Mouse (Mus musculus) MN1 (cell line): ENCODE measurements around the gene Tfap2c.

Experiments
- DNase-seq: peaks from one replicate; pipeline ENCODE4 v3.0.0-alpha.2; 2016; ENCODE audit warnings: low spot score

The Tfap2c gene

DNA sequence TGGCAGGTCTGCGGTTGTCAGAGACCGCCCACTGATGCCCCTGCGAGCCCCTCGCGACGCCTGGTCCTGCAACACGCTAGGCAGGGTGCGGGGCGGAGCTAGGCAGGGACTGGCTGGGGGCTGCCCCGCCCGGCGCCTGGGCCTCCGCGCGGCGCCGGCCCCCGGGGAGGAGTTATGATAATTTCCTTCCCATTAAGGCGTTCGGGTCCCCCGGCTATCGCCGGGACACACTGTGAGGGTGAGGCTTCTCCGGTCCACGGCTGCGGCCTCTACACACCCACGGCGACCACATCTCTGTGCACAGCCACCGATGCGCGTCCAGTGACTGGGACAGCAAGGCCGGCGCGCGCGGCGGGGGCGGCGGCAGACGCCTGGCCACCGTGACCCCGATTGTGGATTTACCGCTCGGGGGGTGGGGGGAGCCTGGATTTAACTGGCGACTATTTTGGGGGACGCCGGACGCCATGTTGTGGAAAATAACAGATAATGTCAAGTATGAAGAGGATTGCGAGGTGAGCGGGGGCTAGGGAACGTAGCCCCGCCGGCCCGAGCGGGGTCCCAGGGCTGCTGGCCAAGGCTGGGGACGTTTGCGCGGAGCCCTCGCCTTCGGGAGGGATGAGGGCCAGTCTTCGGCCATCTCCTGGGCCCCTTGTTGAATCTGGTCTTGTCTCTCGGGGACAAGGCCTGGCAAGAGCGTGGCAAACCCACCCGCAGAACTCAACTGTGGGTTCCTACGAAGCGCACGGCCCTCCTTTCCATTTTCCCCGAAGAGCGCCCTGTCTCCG lies at the start of gene Tfap2c:
Tfap2c (plus strand) TSS at position 223 of the 785 bp plus-strand sequence.
- DNase-seq: no peak

DNA sequence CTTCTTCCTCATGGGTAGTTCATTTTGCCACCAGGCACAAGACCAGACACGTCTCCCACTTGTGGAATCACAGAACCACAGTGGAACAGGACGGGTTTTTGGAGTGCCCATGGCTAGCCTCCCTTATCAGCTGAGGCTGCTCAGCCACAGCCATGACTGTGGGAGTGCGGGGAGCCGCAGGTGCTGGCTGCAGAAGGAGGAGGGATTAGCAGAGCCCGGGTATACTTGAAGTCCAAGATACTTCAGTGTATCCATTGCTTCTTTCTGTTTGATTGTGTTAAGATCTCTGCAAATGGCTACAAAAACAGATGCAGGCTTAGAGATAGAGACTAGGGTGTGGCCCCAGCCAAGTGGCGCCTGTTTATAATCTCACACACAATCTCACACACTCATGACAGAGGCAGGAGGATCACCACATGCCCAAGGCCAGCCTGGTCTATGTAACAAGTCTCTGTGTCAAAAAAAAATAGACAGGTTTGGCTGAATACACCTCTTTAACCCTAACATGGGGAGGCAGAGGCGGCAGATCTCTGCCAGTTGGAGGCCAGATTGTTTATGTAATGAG lies 48.6 kb upstream of the Tfap2c start:
- no peak for DNase-seq

DNA sequence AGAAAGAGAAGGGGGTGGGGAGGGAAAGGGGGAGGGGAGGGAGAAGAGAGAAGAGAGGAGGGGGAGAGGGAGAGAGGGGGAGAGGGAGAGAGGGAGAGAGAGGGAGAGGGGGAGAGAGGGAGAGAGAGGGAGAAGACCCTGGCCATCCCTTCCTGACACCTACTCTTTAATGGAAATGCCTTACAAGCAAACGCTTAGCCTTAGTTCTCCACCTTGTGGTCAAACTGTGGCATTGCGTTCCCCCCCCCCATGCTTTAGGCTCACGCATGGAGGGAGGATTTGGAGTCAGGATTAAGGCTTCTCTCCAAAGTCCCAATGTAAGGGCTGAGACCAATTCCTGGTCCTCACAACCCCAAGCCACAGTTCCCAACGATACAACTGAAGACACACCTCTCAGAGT lies 48.1 kb upstream of the Tfap2c start:
- DNase-seq: peak; percentile 38

DNA sequence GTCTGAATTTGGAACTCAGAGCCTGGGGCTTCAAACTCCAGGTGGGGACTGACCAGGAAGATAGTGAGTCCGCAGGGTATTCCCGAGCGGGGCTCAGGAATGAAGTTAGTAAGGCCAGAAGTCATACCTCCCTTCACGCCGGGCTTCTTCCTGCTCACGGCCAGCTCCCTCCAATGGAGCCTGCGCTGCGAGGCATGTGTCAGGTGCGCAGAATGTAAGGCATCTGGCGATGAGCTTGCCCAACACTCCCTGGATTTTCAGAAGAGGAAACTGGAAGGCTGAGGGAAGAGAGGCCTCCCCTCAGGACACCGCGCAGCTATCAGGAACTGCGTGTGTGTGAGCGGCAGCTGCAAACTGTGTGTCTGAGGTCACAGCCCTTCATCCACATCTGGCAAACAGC lies 47.2 kb upstream of the Tfap2c start:
- DNase-seq: no peak

DNA sequence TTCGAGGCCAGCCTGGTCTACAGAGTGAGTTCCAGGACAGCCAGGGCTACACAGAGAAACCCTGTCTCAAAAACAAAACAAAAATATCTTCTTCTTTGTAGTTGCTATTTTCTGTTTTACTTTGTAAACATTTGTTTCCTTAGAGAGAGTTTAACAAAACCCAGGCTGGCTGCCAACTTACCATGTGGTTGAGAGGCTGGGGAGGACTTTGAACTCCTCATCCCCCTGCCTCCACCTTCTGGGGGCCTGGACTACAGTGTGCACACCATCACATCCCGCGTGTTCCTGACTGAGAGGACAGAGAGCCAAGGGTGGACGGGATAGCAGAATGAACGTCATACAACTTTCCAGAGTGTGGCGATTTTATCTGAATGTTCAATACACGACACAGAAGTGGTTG lies 43.3 kb upstream of the Tfap2c start:
- no peak for DNase-seq

DNA sequence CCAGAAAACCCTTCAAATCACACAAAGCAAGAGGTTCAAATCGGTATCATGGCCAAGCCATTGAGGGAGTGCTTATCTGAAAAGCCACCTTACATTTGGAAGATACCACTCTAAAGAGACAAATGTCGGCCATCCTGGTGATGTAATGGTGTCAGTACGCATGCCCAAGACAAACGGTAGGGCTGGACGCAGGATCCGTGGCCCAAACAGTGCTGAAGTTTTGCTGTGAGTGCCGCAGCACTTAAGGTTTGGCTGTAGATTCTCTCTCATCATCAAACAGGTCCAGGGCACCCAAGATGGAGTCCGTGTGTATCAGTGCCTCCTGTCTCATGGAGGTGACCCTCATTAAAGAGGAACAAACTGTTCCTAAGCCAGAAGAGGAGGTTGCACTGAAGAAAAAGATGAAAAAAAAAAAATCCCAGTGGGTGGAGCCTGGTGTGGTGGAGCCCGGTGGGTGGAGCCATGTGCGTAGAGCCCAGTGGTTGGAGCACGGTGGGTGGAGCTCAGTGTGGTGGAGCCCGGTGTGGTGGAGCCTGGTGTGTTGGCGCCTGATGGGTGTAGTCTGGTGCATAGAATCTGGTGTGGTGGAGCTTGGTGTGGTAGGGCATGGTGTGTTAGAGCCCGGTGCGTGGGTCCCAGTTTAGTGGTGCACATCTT lies 39.2 kb upstream of the Tfap2c start:
- no peak for DNase-seq

DNA sequence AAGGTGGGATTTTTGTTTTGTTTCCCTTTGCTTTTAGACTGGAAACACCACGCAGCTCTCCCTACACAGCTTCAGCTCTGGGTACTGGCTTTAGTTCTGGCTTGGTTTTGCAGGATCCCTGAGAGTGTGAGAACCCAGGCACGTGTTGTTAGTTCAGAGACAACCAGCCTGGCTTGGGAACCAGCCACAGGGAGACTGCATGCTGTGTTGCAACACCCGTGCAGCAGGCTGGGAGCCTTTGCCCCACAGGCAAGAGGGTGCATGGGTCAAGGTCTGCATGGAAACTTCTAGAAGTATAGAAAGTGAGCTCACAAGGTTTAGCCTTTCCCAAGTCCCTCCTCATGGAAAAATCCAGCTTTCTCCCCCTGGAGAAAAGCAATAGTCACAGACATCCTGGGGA lies 38.5 kb upstream of the Tfap2c start:
- no peak for DNase-seq

DNA sequence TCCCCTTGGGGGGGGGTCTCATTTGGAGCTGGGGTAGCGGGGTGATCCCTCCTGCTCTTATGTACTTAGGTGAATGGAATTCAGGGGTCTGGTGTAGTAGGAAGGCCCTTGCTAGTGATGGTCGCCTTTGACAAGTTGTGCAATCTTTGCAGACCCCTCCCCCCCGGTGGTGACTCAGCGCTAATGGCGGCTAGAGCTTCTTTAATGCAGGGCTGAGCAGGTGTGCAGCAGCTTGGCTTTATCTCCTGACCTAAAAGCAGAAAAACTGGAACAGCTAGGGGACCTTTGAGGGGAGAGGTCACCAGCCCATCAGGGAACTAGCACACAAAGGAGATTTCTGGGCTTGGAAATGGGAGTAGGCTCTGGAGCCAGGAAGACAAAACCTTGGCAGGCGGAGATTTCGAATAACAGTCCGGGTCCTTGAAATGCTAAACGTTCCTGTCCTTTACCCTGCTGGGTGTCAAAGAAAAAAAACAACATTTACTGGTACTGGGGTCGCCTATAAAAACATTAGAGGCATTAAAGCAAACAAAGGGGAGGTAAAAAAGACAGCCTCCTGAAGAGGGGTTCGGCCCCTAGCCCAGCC lies 32.9 kb upstream of the Tfap2c start:
- no peak for DNase-seq

DNA sequence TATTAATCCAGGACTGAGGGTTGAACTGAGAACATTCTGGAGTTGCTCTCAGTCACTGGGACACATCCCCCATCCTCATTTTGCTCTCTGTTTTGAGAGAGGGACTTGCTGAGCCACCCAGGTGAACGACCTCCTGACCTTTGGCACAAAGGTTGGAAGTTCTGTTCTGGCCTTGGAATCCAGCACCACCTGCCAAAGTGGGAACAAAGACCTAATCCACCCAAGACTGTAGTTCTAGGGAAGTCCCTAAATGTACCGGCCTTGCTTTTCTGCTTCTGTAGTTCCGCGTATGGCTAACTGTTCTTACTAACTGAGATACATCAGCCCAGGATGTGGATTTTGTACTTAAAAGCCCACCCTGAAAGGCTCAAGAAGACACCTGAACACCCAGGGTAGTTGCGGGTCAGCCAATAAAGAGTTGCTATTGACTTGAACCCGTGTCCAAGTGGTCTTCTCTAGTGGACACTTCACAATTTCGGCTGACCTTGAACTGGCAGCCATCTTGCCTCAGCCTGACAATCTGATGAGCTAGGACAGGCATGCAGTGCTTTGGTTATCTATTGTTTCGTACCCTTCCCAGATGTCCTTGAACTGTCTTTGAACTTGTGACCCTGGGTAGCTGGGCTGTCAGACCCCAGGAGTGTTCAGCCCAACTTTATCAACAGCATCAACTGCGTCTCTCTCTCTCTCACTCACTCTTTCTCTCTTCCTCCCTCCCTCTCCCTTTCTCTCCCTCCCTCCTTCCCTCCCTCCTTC lies 28.6 kb upstream of the Tfap2c start:
- DNase-seq: no peak

DNA sequence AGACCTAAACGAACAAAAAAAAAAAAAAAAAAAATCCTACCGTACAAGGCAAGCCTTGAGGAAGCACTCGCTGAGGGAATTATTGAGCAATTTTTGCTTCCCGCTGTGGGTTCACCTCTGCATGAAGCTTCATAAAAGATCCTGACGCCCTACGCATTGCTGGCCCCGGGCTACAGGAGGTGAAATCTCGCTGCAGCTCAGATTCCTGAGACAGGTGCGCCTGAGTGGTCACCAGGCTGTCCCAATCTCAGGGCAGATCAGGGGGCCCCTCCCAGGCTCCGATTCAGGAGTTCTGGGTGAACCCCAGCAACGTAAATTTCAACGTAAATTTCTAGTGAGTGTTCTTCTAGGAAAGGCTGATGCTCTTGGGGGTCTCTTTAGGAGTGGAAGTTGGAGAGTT lies 26.9 kb upstream of the Tfap2c start:
- no peak for DNase-seq

DNA sequence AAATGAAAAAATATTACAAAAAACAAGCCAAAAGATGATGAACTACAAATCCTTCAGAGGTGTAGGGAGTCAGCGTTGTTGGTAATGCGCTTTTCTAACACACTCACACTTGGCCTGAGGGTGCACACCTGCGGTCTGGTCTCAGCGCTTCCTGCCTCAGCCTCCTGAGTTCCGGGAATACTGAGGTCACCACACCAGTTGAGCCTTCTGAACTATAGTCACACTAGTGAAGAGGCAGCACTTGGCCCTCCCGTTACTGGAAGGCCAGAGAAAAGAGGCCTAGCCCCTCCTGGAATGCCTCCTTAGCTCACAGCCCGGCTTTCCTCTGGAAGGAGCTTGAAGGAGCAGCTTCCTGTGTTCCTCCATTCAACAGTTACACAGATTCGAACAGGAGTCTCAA lies 22.2 kb upstream of the Tfap2c start:
- DNase-seq: no peak

DNA sequence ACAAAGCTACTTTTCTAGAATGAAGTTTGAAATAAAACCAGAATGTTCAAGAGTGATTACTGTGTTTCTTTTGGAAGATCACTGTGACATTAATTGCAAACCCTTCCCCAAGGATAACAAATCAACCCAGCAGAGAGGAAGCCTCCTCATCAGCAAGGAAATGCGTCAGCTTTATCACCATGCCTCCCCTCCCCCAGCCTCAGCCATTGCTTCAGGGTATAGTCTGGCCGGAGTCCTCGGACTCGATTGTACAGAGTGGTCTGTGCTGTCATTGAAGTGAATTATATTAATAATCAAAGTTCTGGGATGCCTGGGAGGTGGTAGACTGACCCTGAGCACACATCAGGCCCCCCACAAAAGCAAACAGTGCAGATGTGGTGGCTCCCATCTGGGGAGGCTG lies 5.4 kb upstream of the Tfap2c start:
- DNase-seq: no peak

DNA sequence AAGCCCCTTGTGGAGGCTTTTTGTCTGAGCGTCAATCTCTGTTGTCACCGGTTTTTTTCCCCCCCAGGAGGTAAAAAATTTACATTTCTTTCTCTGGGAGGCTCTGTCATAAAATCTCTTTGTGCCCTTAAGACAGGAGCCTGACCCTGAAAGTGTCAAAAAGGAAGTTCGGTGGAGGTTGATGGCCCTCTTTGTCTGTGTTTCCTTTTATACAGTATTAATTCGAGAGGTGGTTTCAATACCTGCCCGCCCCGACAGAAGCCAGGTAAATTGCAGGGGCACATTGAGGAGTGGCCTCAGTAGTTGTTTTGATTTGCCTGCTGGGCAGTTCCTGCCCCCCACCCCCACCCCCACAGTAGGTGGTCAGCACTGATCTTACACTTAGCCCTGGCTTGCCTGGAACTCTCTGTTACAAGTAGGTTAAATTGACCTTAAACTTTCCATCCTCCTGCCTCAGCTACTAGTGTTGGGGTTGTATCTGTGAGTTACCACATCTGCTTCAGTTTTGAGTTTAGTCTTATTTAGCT lies 4.7 kb upstream of the Tfap2c start:
- DNase-seq: no peak

DNA sequence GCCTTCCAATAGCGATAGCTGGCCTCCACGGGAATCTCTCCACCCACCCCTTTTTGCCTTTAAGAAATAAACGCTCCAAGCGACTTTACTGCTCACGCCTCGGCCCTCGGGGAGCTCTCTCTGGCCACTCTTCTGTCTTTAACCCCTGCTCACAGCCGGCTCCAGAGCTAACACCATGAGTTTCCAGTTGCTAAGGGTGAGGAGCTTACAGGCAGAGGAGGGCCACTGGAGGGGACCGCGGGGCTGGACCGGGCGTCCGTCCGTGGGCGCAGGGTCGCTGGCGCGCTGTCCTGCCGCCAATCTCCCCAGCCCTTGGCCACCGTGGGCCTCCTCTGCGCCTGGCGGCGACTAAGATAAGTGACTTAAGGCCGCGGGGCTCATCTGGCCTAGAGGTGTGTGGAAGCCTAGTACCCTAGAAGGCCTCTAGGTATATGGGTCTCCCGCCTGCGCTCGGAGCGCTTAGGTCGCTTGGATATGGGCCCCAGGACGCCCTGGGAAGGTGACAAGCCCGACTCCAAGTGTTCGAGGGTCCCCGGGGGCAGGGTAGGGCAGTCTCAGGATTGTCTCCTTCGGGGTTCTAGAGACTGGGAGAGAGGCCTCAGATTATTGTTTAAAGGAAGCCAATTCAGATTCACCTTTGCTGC lies 3.7 kb upstream of the Tfap2c start:
- no peak for DNase-seq

DNA sequence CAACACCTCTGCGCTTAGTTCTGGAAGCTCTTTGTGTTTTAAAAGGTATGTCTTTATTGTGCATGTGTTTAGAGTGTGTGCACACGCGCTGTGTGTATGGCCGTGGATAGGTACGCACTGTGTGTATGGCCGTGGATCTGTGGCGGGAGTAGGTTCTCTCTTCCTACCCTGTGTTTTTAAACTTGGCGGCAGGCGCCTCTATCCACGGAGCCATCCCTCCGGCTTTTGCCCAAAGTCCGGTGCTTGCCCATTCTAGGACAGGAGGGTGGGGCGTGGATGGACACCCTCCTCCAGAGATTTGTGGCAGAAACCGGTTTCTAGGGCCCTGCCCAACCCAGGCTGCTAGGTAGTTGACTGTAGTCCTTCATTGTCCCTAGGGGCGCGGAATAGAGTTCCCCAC lies 2.8 kb upstream of the Tfap2c start:
- no peak for DNase-seq

DNA sequence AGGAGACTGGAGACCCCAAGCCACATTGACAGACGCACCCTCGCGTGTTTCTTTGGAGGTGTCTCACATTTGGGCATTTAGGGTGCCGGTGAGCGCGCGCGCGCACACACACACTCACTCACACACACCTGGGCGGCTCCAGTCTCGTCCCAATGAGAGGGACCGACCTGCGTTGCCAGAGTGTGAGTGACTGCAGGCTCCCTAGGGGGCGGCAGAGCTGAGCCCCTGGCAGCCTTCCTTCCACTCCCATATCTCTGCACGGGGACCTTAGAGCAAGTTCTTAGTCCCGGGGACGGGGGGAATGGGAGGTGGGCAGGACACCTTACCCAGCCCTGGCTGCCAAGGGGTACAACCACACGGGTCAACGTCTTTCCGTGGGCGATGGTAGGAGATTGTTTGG lies 2.3 kb upstream of the Tfap2c start:
- no peak for DNase-seq

DNA sequence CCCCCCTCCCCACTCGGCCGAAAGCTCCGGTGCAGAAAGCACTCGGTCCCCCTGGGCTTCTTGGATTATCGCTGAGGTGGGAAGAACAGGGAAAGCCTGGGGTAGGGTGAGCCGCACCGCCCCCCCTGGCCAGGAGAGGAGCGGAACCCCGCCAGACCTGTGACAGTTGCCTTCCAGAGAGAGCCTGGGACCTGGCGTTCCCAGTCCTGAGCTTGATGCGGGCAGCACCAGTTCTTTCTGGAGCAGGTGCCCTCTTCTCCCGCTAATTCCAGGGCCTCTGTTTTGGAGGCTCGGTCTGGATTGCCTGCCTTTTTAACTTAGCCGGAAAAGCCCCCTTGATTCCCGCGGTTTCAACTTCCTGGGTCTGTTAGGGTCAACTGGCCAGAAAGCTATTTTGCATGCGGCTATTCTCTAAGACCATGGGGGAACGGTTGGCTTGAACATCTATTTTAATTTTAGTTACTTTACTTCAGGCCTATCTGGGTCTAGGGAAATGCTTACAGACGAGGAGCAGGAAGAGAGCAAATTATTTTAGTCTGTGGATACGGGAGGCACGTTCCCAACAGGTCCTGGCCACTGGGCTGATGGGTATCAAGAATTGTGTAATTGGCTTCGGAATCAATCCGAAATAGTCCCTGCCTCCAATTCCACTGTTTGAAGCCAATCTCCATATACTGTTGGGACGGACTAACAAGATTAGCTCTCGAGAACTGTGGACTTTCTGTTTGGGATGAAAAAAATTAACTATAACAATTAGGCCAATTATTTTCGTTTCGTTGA lies 1.4 kb upstream of the Tfap2c start:
- DNase-seq: no peak

DNA sequence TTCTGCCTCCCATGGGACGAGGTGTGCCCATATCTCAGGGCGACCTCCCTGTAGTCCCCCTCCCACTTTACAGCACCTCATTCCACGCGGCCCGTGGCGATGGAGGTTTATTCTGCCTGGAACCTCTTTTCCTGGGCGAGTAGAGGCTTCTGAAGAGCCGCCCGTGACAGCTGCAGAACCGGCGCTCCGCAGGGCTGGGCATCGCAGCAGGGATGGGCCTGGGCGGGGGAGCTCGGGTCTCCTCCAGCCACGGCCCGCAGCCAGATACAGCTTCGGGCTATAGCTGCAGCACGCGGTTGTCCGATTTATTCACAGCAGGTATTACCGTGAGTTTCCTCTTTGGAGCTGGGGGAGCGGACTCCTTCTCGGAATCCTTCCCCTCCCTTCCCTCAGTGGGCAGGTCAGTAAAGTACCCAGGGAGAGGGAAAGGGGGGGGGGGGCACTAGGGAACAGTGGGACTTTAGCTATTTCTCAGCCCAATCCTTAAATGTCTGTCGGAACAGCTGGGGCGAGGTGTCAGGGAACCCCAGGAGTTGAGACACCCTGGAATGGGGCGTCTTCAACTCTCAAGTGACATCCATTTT lies 629 bp upstream of the Tfap2c start:
- DNase-seq: no peak

DNA sequence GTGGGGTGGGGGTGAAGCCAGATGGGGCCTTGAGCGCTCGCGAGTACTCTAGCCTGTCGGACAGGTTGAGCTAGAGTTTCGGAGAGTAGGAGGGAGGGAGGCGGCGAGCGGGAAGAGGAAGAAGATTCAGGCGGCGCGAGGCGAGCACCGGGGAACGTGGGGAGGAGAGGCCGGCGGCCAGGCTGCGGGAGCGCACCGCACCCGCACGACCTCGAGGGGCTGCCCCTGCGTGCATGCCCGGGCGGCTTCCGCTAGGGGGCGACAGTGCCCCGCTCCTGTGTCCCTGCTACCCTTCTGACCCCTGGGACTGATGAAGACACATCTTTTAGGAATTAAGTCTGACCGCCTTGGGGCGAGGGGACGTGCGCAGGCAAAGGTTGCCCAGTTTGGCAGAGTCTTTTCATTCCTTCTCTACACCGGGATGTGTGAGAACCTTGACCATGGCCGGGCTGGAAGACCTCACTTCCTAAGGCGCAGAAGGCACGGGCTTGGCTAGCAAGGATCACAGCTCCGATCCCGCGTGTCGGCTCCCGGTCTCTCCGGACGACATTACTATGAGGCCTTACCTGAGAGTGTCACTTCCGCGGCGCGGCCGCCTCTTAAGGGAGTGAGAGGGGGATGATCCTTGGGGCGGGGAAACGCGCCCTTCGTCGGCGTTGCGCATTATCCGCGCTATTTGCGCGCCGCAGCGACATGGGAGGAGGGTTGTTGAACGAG lies 1.1 kb downstream of the Tfap2c start:
- no peak for DNase-seq
